Mouse (Mus musculus): ENCODE measurements around the gene Kdm4a. TPM values are rescaled to one million over a fixed set of nuclear protein-coding genes. Genes with fewer than 3 reads are reported as not detected.

The Kdm4a gene
- total RNA-seq, 2 experiments from 2014 or later = 34.8 to 36.6 TPM

- no peak for DNase-seq
- intact Hi-C loops (cut with DNase I) = no loop called here
Observed at GRCm38 (mm10) chr4:118123030-118123704, 56.7 kb downstream of the Kdm4a start.

- intact Hi-C loops (cut with DNase I) = no loop called here
Observed at GRCm38 (mm10) chr4:118122078-118122477, 57.8 kb downstream of the Kdm4a start.

GRCm38 (mm10) chr4:118117565-118117964 is 62.3 kb downstream of the Kdm4a start:
- intact Hi-C loops (cut with DNase I) = no loop called here
- no peak for DNase-seq

More at GRCm38 (mm10) chr4:118122078-118122477, 57.8 kb downstream of the Kdm4a start:
- DNase-seq = no peak

DNA sequence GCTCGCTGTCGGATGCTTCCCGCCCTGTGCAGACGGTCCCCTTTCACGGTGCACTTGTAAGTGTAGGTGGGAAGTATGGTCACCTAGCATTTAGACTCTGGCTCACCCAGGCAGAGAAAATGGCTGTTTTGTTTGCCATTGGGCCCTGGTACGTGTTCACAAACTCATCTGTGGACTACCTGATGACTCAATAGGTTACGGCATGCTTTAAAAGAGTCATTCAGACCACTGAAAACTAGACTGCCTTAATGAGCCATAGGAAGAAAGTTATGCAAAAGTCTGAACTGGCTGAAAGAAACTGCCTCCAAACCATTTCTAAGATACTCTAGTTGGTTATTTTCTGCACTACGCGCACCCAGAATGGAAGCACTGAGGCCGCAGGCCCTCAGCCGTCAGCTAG is 63.7 kb downstream of the Kdm4a start:
- no peak for DNase-seq
- intact Hi-C loops (cut with DNase I) = no loop called here

GRCm38 (mm10) chr4:118115132-118115531 is 64.7 kb downstream of the Kdm4a start:
- intact Hi-C loops (cut with DNase I) = no loop called here
- DNase-seq = no peak

DNA sequence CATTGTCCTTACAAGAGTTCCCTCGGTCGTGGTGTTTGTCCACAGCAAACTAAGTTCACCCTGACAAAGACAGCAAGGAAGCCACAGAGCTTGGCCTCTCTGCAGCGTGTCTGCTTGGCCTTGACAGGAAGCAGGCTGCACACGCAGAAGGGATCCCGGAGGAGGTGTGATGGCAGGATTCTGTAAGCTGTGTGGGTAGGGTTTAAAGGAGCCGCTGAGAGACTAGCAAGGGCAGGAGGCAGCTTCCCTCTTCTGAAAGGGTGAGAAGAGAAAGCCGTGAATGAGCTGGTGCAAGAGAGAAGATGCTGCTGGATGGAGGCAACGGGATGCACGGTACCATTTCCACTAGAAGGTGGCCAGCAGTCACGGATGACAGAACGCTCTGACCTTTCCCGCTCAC is 67.2 kb downstream of the Kdm4a start:
- intact Hi-C loops (cut with DNase I) = no loop called here
- DNase-seq = no peak

DNA sequence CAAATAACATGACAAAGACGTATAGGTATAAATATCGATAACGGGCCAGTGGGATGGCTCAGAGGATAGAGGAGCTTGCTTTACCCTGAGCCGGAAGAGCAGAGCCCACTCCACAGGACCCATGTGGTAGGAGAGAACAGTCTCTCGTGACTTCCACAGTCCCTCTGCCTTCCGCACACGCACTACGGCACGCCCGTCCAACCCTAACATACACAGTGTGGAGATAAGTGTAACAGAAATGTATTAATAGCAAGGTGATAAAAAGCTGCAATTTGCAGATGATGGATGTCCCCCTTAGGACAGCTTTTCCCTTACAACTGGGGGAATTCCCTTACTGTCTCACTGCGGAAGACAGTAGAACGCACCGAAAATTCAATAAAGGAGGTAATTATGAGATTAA is 70.2 kb downstream of the Kdm4a start:
- DNase-seq = no peak
- intact Hi-C loops (cut with DNase I) = no loop called here

- intact Hi-C loops (cut with DNase I) = no loop called here
- DNase-seq = peak; percentile 43 to 58
Observed at GRCm38 (mm10) chr4:118108779-118109178, 71.1 kb downstream of the Kdm4a start.

GRCm38 (mm10) chr4:118105256-118106053 is 74.4 kb downstream of the Kdm4a start:
- intact Hi-C loops (cut with DNase I) = no loop called here
- DNase-seq = no peak

DNA sequence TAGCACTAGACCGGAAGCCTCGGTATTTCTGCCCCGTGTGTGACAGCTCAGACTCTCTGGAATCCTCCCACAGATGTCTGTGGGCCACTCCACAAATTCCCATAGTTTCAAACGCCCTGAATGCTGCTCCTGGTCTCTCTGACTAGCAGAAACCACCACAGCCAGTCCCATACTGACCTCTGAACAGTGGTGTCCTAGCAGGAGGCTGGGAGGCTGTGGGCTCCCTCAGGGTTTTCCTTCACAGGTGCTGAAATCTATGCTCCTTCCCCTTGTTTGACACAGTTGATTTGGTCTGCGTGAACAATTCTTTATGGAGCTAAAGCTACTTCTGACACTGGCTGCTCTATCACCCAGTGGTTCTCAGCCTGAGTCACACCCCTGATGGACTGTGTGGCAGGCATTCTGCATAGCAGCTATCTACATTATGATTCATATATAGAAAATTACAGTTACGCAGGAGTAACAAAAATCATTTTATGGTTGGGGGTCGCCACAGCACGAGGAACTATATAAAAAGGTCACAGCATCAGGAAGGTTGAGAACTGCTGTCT is 76.5 kb downstream of the Kdm4a start:
- no peak for DNase-seq
- intact Hi-C loops (cut with DNase I) = no loop called here

DNA sequence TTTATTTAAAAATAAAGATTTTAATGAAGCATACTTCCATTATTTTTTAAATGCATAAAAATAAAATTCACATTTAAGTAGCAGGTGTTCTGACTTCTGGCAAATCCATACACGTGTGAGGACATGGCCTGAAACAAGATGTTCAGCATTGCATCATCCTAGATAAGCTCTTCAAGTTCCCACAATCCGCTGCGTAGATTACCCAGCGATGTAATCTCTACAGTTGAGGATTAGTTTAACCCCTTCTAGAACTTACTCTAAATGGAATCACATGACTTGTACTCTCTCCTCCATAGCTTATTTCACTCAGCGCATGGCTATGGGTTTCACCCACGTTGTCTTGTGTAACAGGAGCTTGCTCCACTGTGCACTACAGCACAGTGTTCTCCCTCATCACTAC is 78.3 kb downstream of the Kdm4a start:
- no peak for DNase-seq
- intact Hi-C loops (cut with DNase I) = no loop called here

- DNase-seq = no peak
- intact Hi-C loops (cut with DNase I) = no loop called here
Observed at GRCm38 (mm10) chr4:118099637-118100364, 80.0 kb downstream of the Kdm4a start.

GRCm38 (mm10) chr4:118098571-118098970 is 81.3 kb downstream of the Kdm4a start:
- intact Hi-C loops (cut with DNase I) = no loop called here

DNA sequence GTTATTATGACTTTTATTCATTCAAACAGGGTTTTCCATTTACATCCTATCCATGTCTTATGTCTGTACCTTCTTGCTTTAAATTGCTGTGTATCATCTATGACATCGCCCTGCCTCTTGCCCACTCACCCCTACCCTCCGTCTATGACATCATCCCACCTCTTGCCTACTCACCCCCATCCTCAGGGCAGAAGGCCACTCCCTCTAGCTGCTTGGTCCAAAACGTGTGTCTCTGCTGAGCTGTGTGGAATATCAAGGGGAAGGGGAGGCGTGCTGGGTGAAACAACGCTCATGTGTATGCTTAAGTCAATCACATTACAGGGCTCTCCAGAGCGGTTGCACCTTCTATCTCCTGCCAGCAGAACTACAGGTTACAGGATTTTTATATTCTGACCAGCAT is 83.8 kb downstream of the Kdm4a start:
- DNase-seq = no peak
- intact Hi-C loops (cut with DNase I) = no loop called here

More at GRCm38 (mm10) chr4:118098571-118098970, 81.3 kb downstream of the Kdm4a start:
- no peak for DNase-seq

- no peak for DNase-seq
- intact Hi-C loops (cut with DNase I) = no loop called here
Observed at GRCm38 (mm10) chr4:118092784-118093457, 86.9 kb downstream of the Kdm4a start.

- intact Hi-C loops (cut with DNase I) = loop anchor here (2.0 kb wide), 1 partner anchor 202 kb away; no protein-coding TSS in a partner anchor
- no peak for DNase-seq
Observed at GRCm38 (mm10) chr4:118090449-118090848, 89.4 kb downstream of the Kdm4a start.

GRCm38 (mm10) chr4:118089939-118090338 is 89.9 kb downstream of the Kdm4a start:
- intact Hi-C loops (cut with DNase I) = loop anchor here (2.0 to 10.0 kb wide), 2 partner anchors 203 to 385 kb away; no protein-coding TSS in a partner anchor
- DNase-seq = peak; percentile 28 to 57

- no peak for DNase-seq
- intact Hi-C loops (cut with DNase I) = loop anchor here (10.0 kb wide), 1 partner anchor 384 kb away; no protein-coding TSS in a partner anchor
Observed at GRCm38 (mm10) chr4:118088771-118089170, 91.1 kb downstream of the Kdm4a start.

Data from heart, postnatal 14 days (tissue).